Mouse (Mus musculus) CH12.LX (cell line): ENCODE data around the gene Pcbp4.

Experiments used
- BHLHE40 ChIP-seq: IDR thresholded peaks from 2 replicates; pipeline ENCODE4 v1.6.1; 2011; ENCODE audit warnings: mild to moderate bottlenecking, low read depth, low read length, improper control_type of control experiment
- CTCF ChIP-seq, 2 experiments: IDR thresholded peaks in 1 of 2; conservative IDR thresholded peaks in 1 of 2; 2 replicates each; pipeline ENCODE4 v1.5.1; 2011 to 2012; ENCODE audit warnings: low read depth in 2 of 2, low read length in 2 of 2, improper control_type of control experiment in 1 of 2, inconsistent platforms in 1 of 2, mild to moderate bottlenecking in 1 of 2, moderate library complexity in 1 of 2
- ETS1 ChIP-seq: conservative IDR thresholded peaks from 2 replicates; pipeline ENCODE4 v1.6.1; 2012; ENCODE audit warnings: low read depth, mild to moderate bottlenecking, inconsistent platforms, low read length, improper control_type of control experiment, moderate library complexity
- KAT2A ChIP-seq: IDR thresholded peaks from 2 replicates; pipeline ENCODE4 v1.6.1; 2012; ENCODE audit warnings: low read length, improper control_type of control experiment, inconsistent platforms; ENCODE audit not compliant: insufficient replicate concordance
- MAZ ChIP-seq: IDR thresholded peaks from 2 replicates; pipeline ENCODE4 v1.6.1; 2012; ENCODE audit warnings: low read depth, mild to moderate bottlenecking, inconsistent platforms, low read length, improper control_type of control experiment, moderate library complexity
- POLR2A ChIP-seq: IDR thresholded peaks from 2 replicates; pipeline ENCODE4 v1.6.1; 2011; ENCODE audit warnings: low read depth, mild to moderate bottlenecking, improper control_type of control experiment, low read length
- USF1 ChIP-seq: IDR thresholded peaks from 2 replicates; pipeline ENCODE4 v1.6.1; 2014; ENCODE audit warnings: low read depth, mild to moderate bottlenecking, inconsistent platforms, low read length, improper control_type of control experiment
- ZMIZ1 ChIP-seq: IDR thresholded peaks from 2 replicates; pipeline ENCODE4 v1.6.1; 2012; ENCODE audit warnings: low read depth, mild to moderate bottlenecking, inconsistent platforms, low read length, improper control_type of control experiment
- ZNF384 ChIP-seq: IDR thresholded peaks from 2 replicates; pipeline ENCODE4 v1.6.1; 2012; ENCODE audit warnings: low read depth, low read length, improper control_type of control experiment, inconsistent platforms

DNA sequence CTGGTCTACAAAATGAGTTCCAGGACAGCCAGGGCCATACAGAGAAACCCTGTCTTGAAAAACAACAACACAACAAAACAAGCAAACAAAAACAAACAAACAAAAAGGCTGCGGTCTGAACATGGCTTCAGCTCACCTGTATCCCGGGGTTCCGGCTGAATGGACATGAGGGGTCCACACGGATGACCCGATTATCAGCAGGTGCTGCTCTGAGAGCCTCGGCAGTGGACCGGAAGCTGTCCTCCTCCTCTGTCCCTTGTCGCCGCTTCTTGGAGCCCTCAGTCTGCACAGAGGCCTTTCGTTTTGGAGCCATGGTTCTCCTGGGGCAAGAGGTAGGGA lies 22.5 kb downstream of the Pcbp4 start, which contains the start of gene Rrp9:
- TF ChIP-seq CTCF (conservative IDR thresholded peaks at IDR 0.05 in 1 of 2, IDR thresholded peaks at IDR 0.05 in 1 of 2; ENCODE audit: low read depth in 2 of 2, low read length in 2 of 2) (no peak), ZNF384 (no peak), ETS1 (no peak), BHLHE40 (no peak), ZMIZ1 (no peak), MAZ (no peak), KAT2A (no peak), USF1 (no peak), POLR2A (no peak)
